Mouse (Mus musculus): ENCODE results near the gene Capn11. TPM values are rescaled to one million over a fixed set of nuclear protein-coding genes. Genes with fewer than 3 reads are reported as not detected.
A peak's percentile ranks its signal among the peaks of the same experiment; 100 is the strongest.

Capn11 gene
- polyA plus RNA-seq, 1 experiment from 2014 or later, result 1.1 TPM

DNA sequence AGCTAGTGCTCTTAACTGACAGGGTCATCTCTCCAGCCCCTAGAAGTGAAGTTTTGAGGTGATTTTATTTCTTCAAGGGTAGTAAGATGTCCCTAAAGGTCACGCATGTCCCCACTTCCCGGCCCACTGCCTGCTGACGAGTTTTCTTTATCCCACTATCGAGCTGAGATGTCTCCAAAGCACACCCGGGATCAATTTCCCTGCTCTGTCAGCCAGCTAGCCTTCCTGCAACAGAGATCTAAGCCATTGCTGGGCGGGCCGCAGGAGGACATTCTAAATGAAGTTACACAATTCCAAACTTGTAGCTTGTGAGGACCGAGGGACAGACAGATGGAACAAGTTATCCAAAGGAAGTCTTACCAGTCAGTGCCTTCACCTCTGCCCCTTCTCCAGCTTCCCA is 58.9 kb downstream of the Capn11 start:
- 52% methylated on average over 8 of the region's 8 CpGs for WGBS
- H3K9ac ChIP-seq, result no peak overlapping the region
- peaks cover 37% of the 10 kb centered on the region for H3K4me1 ChIP-seq
- peaks cover 61% of the 10 kb centered on the region for H3K27me3 ChIP-seq
- H3K4me3 ChIP-seq (replicated peaks), result no peak overlapping the region
- ATAC-seq (ENCODE audit: low FRiP score), result no peak
- H3K27ac ChIP-seq, result no peak overlapping the region
- no peak overlapping the region for H3K4me2 ChIP-seq
- no peaks in the 10 kb centered on the region for H3K9me3 ChIP-seq
- no peaks in the 10 kb centered on the region for H3K36me3 ChIP-seq (replicated peaks)

- H3K9ac ChIP-seq, result peak within 1 kb of the TSS; percentile 51
- H3K27me3 ChIP-seq, result peaks cover 67% of the 10 kb centered on the region
- peaks cover 43% of the 10 kb centered on the region for H3K4me1 ChIP-seq
- peak; percentile 30 for ATAC-seq (ENCODE audit: low FRiP score)
- peak within 1 kb of the TSS; percentile 37 for H3K4me3 ChIP-seq (replicated peaks)
- no peak within 1 kb of the TSS for H3K27ac ChIP-seq
- peak within 1 kb of the TSS; percentile 73 for H3K4me2 ChIP-seq
- 13% methylated on average over 32 of the region's 32 CpGs for whole genome bisulfite sequencing
- no peaks in the 10 kb centered on the region for H3K36me3 ChIP-seq (replicated peaks)
- no peaks in the 10 kb centered on the region for H3K9me3 ChIP-seq
These were observed 59.5 kb downstream of the Capn11 start, which contains the start of gene Slc29a1 for GRCm38 (mm10) chr17:45599446-45600242. Gene Slc29a1 (minus strand): TSS chr17:45599606.

- peaks cover 50% of the 10 kb centered on the region for H3K4me1 ChIP-seq
- whole genome bisulfite sequencing, result 53% methylated on average over 3 of the region's 3 CpGs
- H3K36me3 ChIP-seq (replicated peaks), result no peaks in the 10 kb centered on the region
- ATAC-seq (ENCODE audit: low FRiP score), result no peak
- H3K4me3 ChIP-seq (replicated peaks), result peak overlapping the region; percentile 37; the same call in 1 of the 2 replicates
- H3K27ac ChIP-seq, result no peak overlapping the region
- H3K9ac ChIP-seq, result peak overlapping the region; percentile 51; the same call in 1 of the 2 replicates
- peaks cover 72% of the 10 kb centered on the region for H3K27me3 ChIP-seq
- H3K9me3 ChIP-seq, result no peaks in the 10 kb centered on the region
- peak overlapping the region; percentile 73 for H3K4me2 ChIP-seq
These were observed 60.2 kb downstream of the Capn11 start for GRCm38 (mm10) chr17:45598891-45599290.

DNA sequence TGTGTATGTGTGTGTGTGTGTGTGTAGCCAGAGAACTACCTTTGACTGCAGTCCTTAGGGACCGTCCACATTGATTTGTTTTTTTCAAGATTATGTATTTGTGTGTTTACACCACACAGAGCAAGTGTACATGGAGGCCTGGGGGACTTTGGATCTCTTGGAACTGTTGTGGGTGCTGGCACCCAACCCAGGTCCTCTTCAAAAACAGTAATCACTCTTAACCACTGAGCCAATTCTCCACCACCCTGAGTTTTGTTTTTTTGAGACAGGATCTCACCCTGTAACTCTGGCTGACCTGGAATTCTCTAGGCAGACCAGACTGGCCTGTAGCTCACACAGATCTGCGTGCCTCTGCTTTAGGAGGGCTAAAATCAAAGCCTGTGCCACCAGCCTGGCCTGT is 60.7 kb downstream of the Capn11 start:
- H3K4me1 ChIP-seq, result peaks cover 55% of the 10 kb centered on the region
- 87% methylated on average over 2 of the region's 2 CpGs for WGBS
- no peak for ATAC-seq (ENCODE audit: low FRiP score)
- H3K36me3 ChIP-seq (replicated peaks), result no peaks in the 10 kb centered on the region
- no peak overlapping the region for H3K27ac ChIP-seq
- no peak overlapping the region for H3K9ac ChIP-seq
- no peaks in the 10 kb centered on the region for H3K9me3 ChIP-seq
- no peak overlapping the region for H3K4me3 ChIP-seq (replicated peaks)
- H3K27me3 ChIP-seq, result peaks cover 74% of the 10 kb centered on the region
- H3K4me2 ChIP-seq, result no peak overlapping the region

DNA sequence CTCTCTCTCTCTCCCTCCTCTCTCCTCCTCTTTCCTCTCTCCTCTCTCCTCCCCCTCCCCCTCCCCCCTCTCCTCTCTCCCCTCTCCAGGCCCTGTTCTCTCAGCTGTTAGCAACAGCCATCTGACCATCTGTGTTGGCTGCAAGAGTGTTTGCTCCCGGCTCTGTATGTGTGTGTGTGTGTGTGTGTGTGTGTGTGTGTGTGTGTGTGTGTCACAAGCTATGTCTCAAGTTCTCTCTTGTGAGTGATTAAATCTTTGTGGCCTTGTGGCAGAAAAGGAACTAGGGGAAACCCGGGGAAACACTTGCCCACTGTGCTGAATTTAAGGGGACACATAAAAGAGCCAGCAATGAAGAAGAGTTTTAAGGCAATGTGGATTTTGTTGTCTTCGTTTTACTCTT is 61.3 kb downstream of the Capn11 start:
- no peak for ATAC-seq (ENCODE audit: low FRiP score)
- Histone ChIP-seq H3K27me3 (peaks cover 79% of the 10 kb centered on the region), H3K4me2 (no peak overlapping the region), H3K9me3 (no peaks in the 10 kb centered on the region), H3K27ac (no peak overlapping the region), H3K36me3 (replicated peaks) (no peaks in the 10 kb centered on the region), H3K9ac (no peak overlapping the region), H3K4me3 (replicated peaks) (no peak overlapping the region), H3K4me1 (peaks cover 59% of the 10 kb centered on the region)
- WGBS, result 50% methylated on average over 3 of the region's 3 CpGs

GRCm38 (mm10) chr17:45596631-45597396 is 62.3 kb downstream of the Capn11 start:
- ATAC-seq (ENCODE audit: low FRiP score), result peak; percentile 37; the same call in 1 of the 2 replicates
- H3K4me2 ChIP-seq, result no peak overlapping the region
- no peak overlapping the region for H3K9ac ChIP-seq
- peaks cover 64% of the 10 kb centered on the region for H3K4me1 ChIP-seq
- WGBS, result 24% methylated on average over 11 of the region's 11 CpGs
- H3K27ac ChIP-seq, result peak overlapping the region; percentile 33; the same call in 1 of the 2 replicates
- no peaks in the 10 kb centered on the region for H3K9me3 ChIP-seq
- H3K27me3 ChIP-seq, result peaks cover 74% of the 10 kb centered on the region
- no peaks in the 10 kb centered on the region for H3K36me3 ChIP-seq (replicated peaks)
- H3K4me3 ChIP-seq (replicated peaks), result no peak overlapping the region

GRCm38 (mm10) chr17:45595736-45596390 is 63.3 kb downstream of the Capn11 start:
- H3K36me3 ChIP-seq (replicated peaks), result no peaks in the 10 kb centered on the region
- WGBS, result 2% methylated on average over 23 of the region's 23 CpGs
- H3K9ac ChIP-seq, result peak overlapping the region; percentile 71
- peaks cover 65% of the 10 kb centered on the region for H3K27me3 ChIP-seq
- no peaks in the 10 kb centered on the region for H3K9me3 ChIP-seq
- ATAC-seq (ENCODE audit: low FRiP score), result peak; percentile 17; the same call in 1 of the 2 replicates
- H3K4me1 ChIP-seq, result peaks cover 58% of the 10 kb centered on the region
- peak overlapping the region; percentile 97 for H3K4me2 ChIP-seq
- H3K4me3 ChIP-seq (replicated peaks), result peak overlapping the region; percentile 52
- H3K27ac ChIP-seq, result peak overlapping the region; percentile 1; the same call in 1 of the 2 replicates

GRCm38 (mm10) chr17:45594881-45595735 is 64.0 kb downstream of the Capn11 start:
- H3K4me2 ChIP-seq, result peak overlapping the region; percentile 97
- H3K9me3 ChIP-seq, result no peaks in the 10 kb centered on the region
- WGBS, result 2% methylated on average over 44 of the region's 58 CpGs
- peak overlapping the region; percentile 1; the same call in 1 of the 2 replicates for H3K27ac ChIP-seq
- peaks cover 57% of the 10 kb centered on the region for H3K27me3 ChIP-seq
- peak overlapping the region; percentile 71 for H3K9ac ChIP-seq
- peaks cover 58% of the 10 kb centered on the region for H3K4me1 ChIP-seq
- no peaks in the 10 kb centered on the region for H3K36me3 ChIP-seq (replicated peaks)
- H3K4me3 ChIP-seq (replicated peaks), result peak overlapping the region; percentile 52
- ATAC-seq (ENCODE audit: low FRiP score), result peak; percentile 83

DNA sequence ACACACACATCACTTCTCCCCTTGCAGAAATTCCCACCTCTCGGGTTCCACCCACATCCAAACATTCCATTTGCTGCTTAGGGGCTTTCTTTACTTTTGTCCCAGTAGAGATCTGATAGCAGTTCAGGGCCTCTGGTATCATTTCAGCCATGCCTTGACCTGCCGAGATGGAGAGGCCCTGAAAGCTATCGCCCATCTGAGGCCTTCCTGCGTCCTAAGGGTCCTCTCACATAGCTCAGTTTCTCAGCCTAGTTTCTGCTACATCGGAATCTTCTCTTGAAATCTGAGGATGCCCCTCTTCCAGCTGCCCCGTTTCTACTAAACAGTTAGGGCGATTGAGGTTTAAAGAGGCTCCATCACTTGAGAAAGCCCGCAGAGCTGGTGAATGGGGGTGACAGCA is 64.9 kb downstream of the Capn11 start:
- H3K4me3 ChIP-seq (replicated peaks), result peak overlapping the region; percentile 52
- no peaks in the 10 kb centered on the region for H3K9me3 ChIP-seq
- peaks cover 5% of the 10 kb centered on the region; the same call in 1 of the 2 replicates for H3K36me3 ChIP-seq (replicated peaks)
- peaks cover 51% of the 10 kb centered on the region for H3K4me1 ChIP-seq
- peak overlapping the region; percentile 21; the same call in 1 of the 2 replicates for H3K9ac ChIP-seq
- no peak for ATAC-seq (ENCODE audit: low FRiP score)
- peak overlapping the region; percentile 97 for H3K4me2 ChIP-seq
- 51% methylated on average over 8 of the region's 8 CpGs for whole genome bisulfite sequencing
- H3K27me3 ChIP-seq, result peaks cover 48% of the 10 kb centered on the region
- H3K27ac ChIP-seq, result no peak overlapping the region

GRCm38 (mm10) chr17:45593479-45593878 is 65.6 kb downstream of the Capn11 start:
- Histone ChIP-seq H3K9ac (peak overlapping the region; percentile 21; the same call in 1 of the 2 replicates), H3K36me3 (replicated peaks) (peaks cover 11% of the 10 kb centered on the region; the same call in 1 of the 2 replicates), H3K9me3 (no peaks in the 10 kb centered on the region), H3K27me3 (peaks cover 47% of the 10 kb centered on the region), H3K4me1 (peaks cover 50% of the 10 kb centered on the region), H3K4me3 (replicated peaks) (no peak overlapping the region; the same call in 1 of the 2 replicates), H3K27ac (no peak overlapping the region), H3K4me2 (peak overlapping the region; percentile 19; the same call in 1 of the 2 replicates)
- no peak for ATAC-seq (ENCODE audit: low FRiP score)
- 15% methylated on average over 8 of the region's 8 CpGs for WGBS
